Mouse (Mus musculus) limb, embryonic 15.5 days (tissue): ENCODE measurements at regions not wholly inside any gene's neighbourhood (a gene's known extent, or its start where the extent isn't known, plus 50 kb on each side); places are given as distances from the start of the nearest gene placed in this dataset.

ENCODE experiments used
- ATAC-seq: fragments of 200-750 bp; cut with Nextera tagmentation; 2 replicates; pipeline ENCODE4 v1.8.0; 2017; ENCODE audit warnings: low read depth, moderate TSS enrichment; ENCODE audit not compliant: insufficient number of reproducible peaks, low FRiP score, low TSS enrichment
- H3K27ac ChIP-seq: fragments of 300-500 bp; sonication (generic); 2 replicates; pipeline ENCODE4 v1.5.1; 2015; ENCODE audit warnings: moderate library complexity, mild to moderate bottlenecking, inconsistent platforms
- H3K27me3 ChIP-seq: fragments of 300-500 bp; sonication (generic); 2 replicates; pipeline ENCODE4 v1.6.1; 2015; ENCODE audit warnings: inconsistent platforms
- H3K36me3 ChIP-seq: fragments of 300-500 bp; sonication (generic); 2 replicates; pipeline ENCODE4 v1.6.1; 2015; ENCODE audit warnings: inconsistent platforms
- H3K4me1 ChIP-seq: fragments of 300-500 bp; sonication (generic); 2 replicates; pipeline ENCODE4 v1.6.1; 2015; ENCODE audit warnings: inconsistent platforms
- H3K4me2 ChIP-seq: fragments of 300-500 bp; sonication (generic); 2 replicates; pipeline ENCODE4 v1.6.1; 2015; ENCODE audit warnings: mild to moderate bottlenecking, inconsistent platforms
- H3K4me3 ChIP-seq: fragments of 300-500 bp; sonication (generic); 2 replicates; pipeline ENCODE4 v1.5.1; 2015; ENCODE audit warnings: mild to moderate bottlenecking, inconsistent platforms
- H3K9ac ChIP-seq: fragments of 300-500 bp; sonication (generic); 2 replicates; pipeline ENCODE4 v1.6.1; 2015; ENCODE audit warnings: inconsistent platforms
- H3K9me3 ChIP-seq: fragments of 300-500 bp; sonication (generic); 2 replicates; pipeline ENCODE4 v1.6.1; 2016; ENCODE audit warnings: inconsistent platforms
- WGBS: fragments of 180-500 bp; shearing (Covaris S2); methylation state at CpG from one replicate; pipeline ENCODE4 v1.1.7; 2015; 5-methylcytosine and 5-hydroxymethylcytosine counted together

- H3K4me1 ChIP-seq, result peaks cover 22% of the 10 kb centered on the region
- H3K27me3 ChIP-seq, result no peaks in the 10 kb centered on the region
- ATAC-seq, result no peak
- H3K27ac ChIP-seq, result no peak overlapping the region
- H3K9ac ChIP-seq, result no peak overlapping the region
- H3K9me3 ChIP-seq, result no peaks in the 10 kb centered on the region
- H3K4me2 ChIP-seq, result no peak overlapping the region
- H3K4me3 ChIP-seq, result no peak overlapping the region
- no peaks in the 10 kb centered on the region for H3K36me3 ChIP-seq
- 52% methylated on average over 6 of the region's 6 CpGs for WGBS
Measured at GRCm38 (mm10) chr2:137244370-137244769, 127.9 kb upstream of the Jag1 start.

GRCm38 (mm10) chr2:137243914-137244313, 127.5 kb upstream of the Jag1 start:
- H3K36me3 ChIP-seq, result no peaks in the 10 kb centered on the region
- ATAC-seq, result no peak
- H3K27ac ChIP-seq, result no peak overlapping the region
- H3K4me1 ChIP-seq, result peaks cover 22% of the 10 kb centered on the region
- H3K27me3 ChIP-seq, result no peaks in the 10 kb centered on the region
- H3K4me3 ChIP-seq, result no peak overlapping the region
- no peak overlapping the region for H3K9ac ChIP-seq
- 22% methylated on average over 5 of the region's 5 CpGs for WGBS
- no peaks in the 10 kb centered on the region for H3K9me3 ChIP-seq
- H3K4me2 ChIP-seq, result no peak overlapping the region

GRCm38 (mm10) chr2:137236961-137237360, 120.5 kb upstream of the Jag1 start:
- ATAC-seq, result no peak
- H3K27ac ChIP-seq, result no peak overlapping the region
- H3K27me3 ChIP-seq, result no peaks in the 10 kb centered on the region
- no peaks in the 10 kb centered on the region for H3K9me3 ChIP-seq
- no peaks in the 10 kb centered on the region for H3K36me3 ChIP-seq
- H3K4me3 ChIP-seq, result no peak overlapping the region
- H3K4me2 ChIP-seq, result no peak overlapping the region
- H3K9ac ChIP-seq, result no peak overlapping the region
- WGBS, result 68% methylated on average over 3 of the region's 3 CpGs
- 0 out of 2 replicates have a peak, but pooled peaks cover 2% of the 10 kb centered on the region for H3K4me1 ChIP-seq

GRCm38 (mm10) chr2:137233936-137234335, 117.5 kb upstream of the Jag1 start:
- H3K36me3 ChIP-seq, result no peaks in the 10 kb centered on the region
- 60% methylated on average over 3 of the region's 3 CpGs for WGBS
- H3K9me3 ChIP-seq, result no peaks in the 10 kb centered on the region

GRCm38 (mm10) chr2:137231161-137231560, 114.7 kb upstream of the Jag1 start:
- Histone ChIP-seq H3K9me3 (no peaks in the 10 kb centered on the region), H3K36me3 (no peaks in the 10 kb centered on the region), H3K4me2 (no peak overlapping the region), H3K27ac (no peak overlapping the region), H3K4me3 (no peak overlapping the region), H3K4me1 (no peaks in the 10 kb centered on the region), H3K27me3 (no peaks in the 10 kb centered on the region), H3K9ac (no peak overlapping the region)
- ATAC-seq, result no peak

More at GRCm38 (mm10) chr2:137233936-137234335, 117.5 kb upstream of the Jag1 start:
- ATAC-seq, result no peak
- Histone ChIP-seq H3K27me3 (no peaks in the 10 kb centered on the region), H3K4me1 (0 out of 2 replicates have a peak, but pooled peaks cover 2% of the 10 kb centered on the region), H3K4me2 (no peak overlapping the region), H3K27ac (no peak overlapping the region), H3K9ac (no peak overlapping the region), H3K4me3 (no peak overlapping the region)

- H3K36me3 ChIP-seq, result no peaks in the 10 kb centered on the region
- H3K4me3 ChIP-seq, result no peak overlapping the region
- ATAC-seq, result no peak
- H3K9me3 ChIP-seq, result no peaks in the 10 kb centered on the region
- no peak overlapping the region for H3K9ac ChIP-seq
- 84% methylated on average over 1 of the region's 1 CpGs for WGBS
- H3K27ac ChIP-seq, result no peak overlapping the region
- no peaks in the 10 kb centered on the region for H3K27me3 ChIP-seq
- H3K4me2 ChIP-seq, result no peak overlapping the region
- 0 out of 2 replicates have a peak, but pooled peaks cover 3% of the 10 kb centered on the region for H3K4me1 ChIP-seq
Measured at GRCm38 (mm10) chr2:137229422-137230069, 113.1 kb upstream of the Jag1 start.

- 92% methylated on average over 4 of the region's 4 CpGs for WGBS
Measured at GRCm38 (mm10) chr2:137227495-137227894, 111.1 kb upstream of the Jag1 start.

GRCm38 (mm10) chr2:137224702-137225552, 108.5 kb upstream of the Jag1 start:
- no peak overlapping the region for H3K4me2 ChIP-seq
- H3K4me1 ChIP-seq, result 0 out of 2 replicates have a peak, but pooled peaks cover 3% of the 10 kb centered on the region
- H3K9ac ChIP-seq, result no peak overlapping the region
- no peak for ATAC-seq
- WGBS, result 58% methylated on average over 10 of the region's 10 CpGs
- H3K9me3 ChIP-seq, result no peaks in the 10 kb centered on the region
- no peak overlapping the region; the same call in 1 of the 2 replicates for H3K27ac ChIP-seq
- no peak overlapping the region for H3K4me3 ChIP-seq
- no peaks in the 10 kb centered on the region for H3K27me3 ChIP-seq
- no peaks in the 10 kb centered on the region for H3K36me3 ChIP-seq

More at GRCm38 (mm10) chr2:137227495-137227894, 111.1 kb upstream of the Jag1 start:
- H3K4me3 ChIP-seq, result no peak overlapping the region
- no peaks in the 10 kb centered on the region for H3K9me3 ChIP-seq
- H3K27ac ChIP-seq, result no peak overlapping the region
- no peak overlapping the region for H3K4me2 ChIP-seq
- H3K36me3 ChIP-seq, result no peaks in the 10 kb centered on the region
- no peaks in the 10 kb centered on the region for H3K27me3 ChIP-seq
- H3K9ac ChIP-seq, result no peak overlapping the region
- 0 out of 2 replicates have a peak, but pooled peaks cover 3% of the 10 kb centered on the region for H3K4me1 ChIP-seq
- no peak for ATAC-seq

- Histone ChIP-seq H3K27me3 (no peaks in the 10 kb centered on the region), H3K4me1 (no peaks in the 10 kb centered on the region), H3K9ac (no peak overlapping the region), H3K27ac (no peak overlapping the region), H3K9me3 (no peaks in the 10 kb centered on the region), H3K36me3 (no peaks in the 10 kb centered on the region), H3K4me2 (no peak overlapping the region), H3K4me3 (no peak overlapping the region)
- WGBS, result 49% methylated on average over 7 of the region's 7 CpGs
- no peak for ATAC-seq
Measured at GRCm38 (mm10) chr2:137215697-137216096, 99.3 kb upstream of the Jag1 start.

- Histone ChIP-seq H3K9ac (no peak overlapping the region), H3K27me3 (no peaks in the 10 kb centered on the region), H3K9me3 (no peaks in the 10 kb centered on the region), H3K4me1 (0 out of 2 replicates have a peak, but pooled peaks cover 4% of the 10 kb centered on the region), H3K27ac (no peak overlapping the region), H3K4me3 (no peak overlapping the region), H3K4me2 (no peak overlapping the region), H3K36me3 (no peaks in the 10 kb centered on the region)
- 89% methylated on average over 2 of the region's 2 CpGs for WGBS
- no peak for ATAC-seq
Measured at GRCm38 (mm10) chr2:137207846-137208245, 91.4 kb upstream of the Jag1 start.

- Histone ChIP-seq H3K4me3 (no peak overlapping the region), H3K4me1 (0 out of 2 replicates have a peak, but pooled peaks cover 4% of the 10 kb centered on the region), H3K4me2 (no peak overlapping the region), H3K27ac (no peak overlapping the region), H3K36me3 (no peaks in the 10 kb centered on the region), H3K9ac (no peak overlapping the region), H3K9me3 (no peaks in the 10 kb centered on the region), H3K27me3 (no peaks in the 10 kb centered on the region)
- 67% methylated on average over 6 of the region's 6 CpGs for WGBS
- ATAC-seq, result peak; percentile 63; the same call in 1 of the 2 replicates
Measured at GRCm38 (mm10) chr2:137204274-137204850, 87.9 kb upstream of the Jag1 start.

- Histone ChIP-seq H3K9me3 (no peaks in the 10 kb centered on the region), H3K4me1 (0 out of 2 replicates have a peak, but pooled peaks cover 4% of the 10 kb centered on the region), H3K4me2 (no peak overlapping the region), H3K27ac (no peak overlapping the region), H3K4me3 (no peak overlapping the region), H3K36me3 (no peaks in the 10 kb centered on the region), H3K27me3 (no peaks in the 10 kb centered on the region), H3K9ac (no peak overlapping the region)
- 82% methylated on average over 4 of the region's 4 CpGs for WGBS
- ATAC-seq, result no peak
Measured at GRCm38 (mm10) chr2:137200101-137200500, 83.7 kb upstream of the Jag1 start.
